Mouse (Mus musculus) cortical plate, adult 2 months (tissue): ENCODE results near the gene Trp53.

ENCODE experiments used
- CTCF ChIP-seq: fragments of 200-500 bp; IDR thresholded peaks from 2 replicates; pipeline ENCODE4 v1.5.1; 2011; ENCODE audit warnings: mild to moderate bottlenecking, control low read depth, low read length; ENCODE audit not compliant: insufficient read depth; ENCODE audit errors: extremely low read depth
- POLR2A ChIP-seq: fragments of 200-500 bp; IDR thresholded peaks from 2 replicates; pipeline ENCODE4 v1.6.1; 2011; ENCODE audit warnings: mild to moderate bottlenecking, low read length, control low read depth; ENCODE audit not compliant: insufficient read depth; ENCODE audit errors: extremely low read depth

GRCm38 (mm10) chr11:69606832-69607231 is 26.7 kb downstream of the Trp53 start:
- TF ChIP-seq CTCF (no peak), POLR2A (no peak)
